In genomic region chr2:29826926-29827708, GRCm38 (mm10) we compare ENCODE assay signal across 8 mouse cellular contexts. TPM values are rescaled to one million over a fixed set of nuclear protein-coding genes. Genes with fewer than 3 reads are reported as not detected.
DNase-seq lines count a peak whose midpoint lies in the region; ATAC-seq and TF ChIP-seq lines count a peak whose summit lies in the region.

No protein-coding gene starts in this region.

- H3K4me2 ChIP-seq in forebrain, embryonic 15.5 days (replicated peaks), result peak overlapping the region; percentile 76

- TF ChIP-seq CTCF in lung, adult 2 months (IDR thresholded peaks at IDR 0.05; ENCODE audit: insufficient read depth, low read length), result no peak

- H3K27me3 ChIP-seq in forebrain, embryonic 15.5 days, result no peaks in the 10 kb centered on the region

- H3K27ac ChIP-seq in ES-E14 (ENCODE audit: insufficient read depth, low read depth, low read length, poor library complexity, severe bottlenecking), result peak overlapping the region; percentile 84
- peak overlapping the region; percentile 97 for H3K27ac ChIP-seq in forebrain, embryonic 15.5 days (replicated peaks)

- no peaks in the 10 kb centered on the region for H3K9me3 ChIP-seq in ES-E14 (ENCODE audit: control insufficient read depth, insufficient read depth, low read depth, low read length)
- H3K9me3 ChIP-seq in forebrain, embryonic 15.5 days, result no peaks in the 10 kb centered on the region

- peak overlapping the region; percentile 87 to 88 for H3K4me3 ChIP-seq in ES-E14 (ENCODE audit: insufficient read depth in 1 of 2, low read depth in 1 of 2, low read length in 2 of 2, poor library complexity in 1 of 2, severe bottlenecking in 1 of 2)
- peak overlapping the region; percentile 93 for H3K4me3 ChIP-seq in forebrain, embryonic 15.5 days
- H3K4me3 ChIP-seq in lung, adult 2 months (replicated peaks; ENCODE audit: extremely low read depth, low read depth, low read length), result peak overlapping the region; percentile 86

- H3K36me3 ChIP-seq in ES-E14 (ENCODE audit: control insufficient read depth, insufficient read depth, low read length, poor library complexity, severe bottlenecking), result no peaks in the 10 kb centered on the region; the same call in 1 of the 2 replicates
- no peaks in the 10 kb centered on the region for H3K36me3 ChIP-seq in forebrain, embryonic 15.5 days

- intact Hi-C loops in heart, postnatal 25 days (cut with DNase I), result no loop called here

- peak overlapping the region; percentile 93 for H3K9ac ChIP-seq in ES-E14 (ENCODE audit: insufficient read depth, low read depth, low read length, poor library complexity, severe bottlenecking)
- peak overlapping the region; percentile 82 for H3K9ac ChIP-seq in forebrain, embryonic 15.5 days (replicated peaks)

- under 1% methylated on average over 48 of the region's 48 CpGs for WGBS in forebrain, embryonic 15.5 days
- under 1% methylated on average over 48 of the region's 48 CpGs for WGBS in lung, adult 2 months

- DNase-seq in ES-E14 (ENCODE audit: low read depth, low spot score), result peak; percentile 97
- DNase-seq in cerebellum, adult 11-12 months, result peak; percentile 96
- DNase-seq in heart, postnatal 25 days (ENCODE audit: low spot score), result peak; percentile 93
- peak; percentile 95 to 97 for DNase-seq in layer of hippocampus, adult 18-20 months (ENCODE audit: low spot score in 2 of 2)
- peak; percentile 94 for DNase-seq in lung, adult 2 months
- DNase-seq in thymus, adult 18-20 months, result peak; percentile 88 to 91

- peak; percentile 98 for ATAC-seq in forebrain, embryonic 15.5 days (replicated peaks)
- ATAC-seq in neutrophil, adult 5-6 weeks (ENCODE audit: extremely low read depth, insufficient number of reproducible peaks, low FRiP score, poor library complexity, severe bottlenecking), result peak; percentile 95

- peak; percentile 59; the same call in 1 of the 2 replicates for TF ChIP-seq POLR2A in lung, adult 2 months (IDR thresholded peaks at IDR 0.05; ENCODE audit: borderline replicate concordance, extremely low read depth, low read depth, low read length)

- in situ Hi-C loops in ES-E14 (cut with MboI; ENCODE audit: low sequenced_read_pairs in 2 of 2, unreplicated experiment in 2 of 2), result no loop called here

- H3K4me1 ChIP-seq in ES-E14 (ENCODE audit: control insufficient read depth in 2 of 2, insufficient read depth in 2 of 2, low read length in 2 of 2, poor library complexity in 1 of 2), result peaks cover 0 to 4% of the 10 kb centered on the region in 2 experiments; a peak in 2 of 4 replicates
- H3K4me1 ChIP-seq in forebrain, embryonic 15.5 days, result peaks cover 19% of the 10 kb centered on the region
- H3K4me1 ChIP-seq in lung, adult 2 months (ENCODE audit: control insufficient read depth, insufficient read depth, low read length), result peaks cover 4% of the 10 kb centered on the region

TF ChIP-seq in ES-E14, 5 proteins besides CTCF, POLR2A, EP300 and RAD21:
- TF ChIP-seq ZC3H11A (IDR thresholded peaks at IDR 0.05; ENCODE audit: borderline replicate concordance, low read depth, low read length) (no peak), MAFK (IDR thresholded peaks at IDR 0.05; ENCODE audit: insufficient read depth, low read depth, low read length) (peak; percentile 57), ZNF384 (IDR thresholded peaks at IDR 0.05; ENCODE audit: low read depth, low read length) (peak; percentile 99)

RNA-seq across cellular contexts. Expression of gene Urm1, which starts 7.2 kb away (rescaled TPM):
- 44.3 and 50.8 TPM in 2 replicates for total RNA-seq in ES-E14 (2012; rRNA removed)
- polyA plus RNA-seq in forebrain, embryonic 15.5 days (2015; fragmentation: Nextera tagmentation; extraction: Ambion mirVana), result 19.2 and 21.2 TPM in 2 replicates
- total RNA-seq in heart, postnatal 25 days (2021), result 10 to 100 TPM; 31.8 to 32.4 TPM
- total RNA-seq in layer of hippocampus, adult 18-20 months (2021), result 10 to 100 TPM; 44.5 to 50.7 TPM
- 40.1 and 46.6 TPM in 2 replicates for polyA plus RNA-seq in lung, adult 2 months (2012; rRNA removed)
- total RNA-seq in neutrophil, adult 5-6 weeks (2017), result 11.4 and 12.0 TPM in 2 replicates

RNA-seq across cellular contexts. Expression of gene Slc27a4, which starts 24.7 kb away (rescaled TPM):
- 38.9 and 47.7 TPM in 2 replicates for total RNA-seq in ES-E14 (2012; rRNA removed)
- 30.1 and 31.8 TPM in 2 replicates for polyA plus RNA-seq in forebrain, embryonic 15.5 days (2015; fragmentation: Nextera tagmentation; extraction: Ambion mirVana)
- total RNA-seq in heart, postnatal 25 days (2021), result 10 to 100 TPM; 17.9 to 18.7 TPM
- 10 to 100 TPM; 66.1 to 66.4 TPM for total RNA-seq in layer of hippocampus, adult 18-20 months (2021)
- polyA plus RNA-seq in lung, adult 2 months (2012; rRNA removed), result 29.0 and 37.1 TPM in 2 replicates
- total RNA-seq in neutrophil, adult 5-6 weeks (2017), result 26.2 and 27.9 TPM in 2 replicates

RNA-seq across cellular contexts. Expression of gene Trub2, which starts 38.8 kb away (rescaled TPM):
- total RNA-seq in ES-E14 (2012; rRNA removed), result 78.5 and 108 TPM in 2 replicates
- polyA plus RNA-seq in forebrain, embryonic 15.5 days (2015; fragmentation: Nextera tagmentation; extraction: Ambion mirVana), result 40.6 and 41.7 TPM in 2 replicates
- total RNA-seq in heart, postnatal 25 days (2021), result 10 to 100 TPM; 30.3 to 34.1 TPM
- total RNA-seq in layer of hippocampus, adult 18-20 months (2021), result 10 to 100 TPM; 40.8 to 41.4 TPM
- 23.7 and 36.8 TPM in 2 replicates for polyA plus RNA-seq in lung, adult 2 months (2012; rRNA removed)
- total RNA-seq in neutrophil, adult 5-6 weeks (2017), result 37.3 and 37.5 TPM in 2 replicates

RNA-seq across cellular contexts. Expression of gene Coq4, which starts 39.8 kb away (rescaled TPM):
- 18.3 and 30.4 TPM in 2 replicates for total RNA-seq in ES-E14 (2012; rRNA removed)
- polyA plus RNA-seq in forebrain, embryonic 15.5 days (2015; fragmentation: Nextera tagmentation; extraction: Ambion mirVana), result 28.2 and 31.6 TPM in 2 replicates
- 10 to 100 TPM; 17.2 to 18.3 TPM for total RNA-seq in heart, postnatal 25 days (2021)
- total RNA-seq in layer of hippocampus, adult 18-20 months (2021), result 10 to 100 TPM; 22.4 to 25.2 TPM
- polyA plus RNA-seq in lung, adult 2 months (2012; rRNA removed), result 40.6 and 44.8 TPM in 2 replicates
- 5.5 and 11.9 TPM in 2 replicates for total RNA-seq in neutrophil, adult 5-6 weeks (2017)

RNA-seq across cellular contexts. Expression of gene Cercam, which starts 41.8 kb away (rescaled TPM):
- 15.8 and 24.5 TPM in 2 replicates for total RNA-seq in ES-E14 (2012; rRNA removed)
- 6.8 and 7.2 TPM in 2 replicates for polyA plus RNA-seq in forebrain, embryonic 15.5 days (2015; fragmentation: Nextera tagmentation; extraction: Ambion mirVana)
- total RNA-seq in heart, postnatal 25 days (2021), result 1 to 10 TPM; 4.6 to 5.8 TPM
- 1 to 10 TPM; 7.5 to 9.0 TPM for total RNA-seq in layer of hippocampus, adult 18-20 months (2021)
- 8.4 and 9.5 TPM in 2 replicates for polyA plus RNA-seq in lung, adult 2 months (2012; rRNA removed)
- total RNA-seq in neutrophil, adult 5-6 weeks (2017), result 0.23 and 0.25 TPM in 2 replicates

Comparison
In these comparisons a context has a peak if more than half of its experiments do, and no peak if none do; other contexts are left out.
1. Peak in every context shown above with its lines: DNase-seq, ATAC-seq, H3K4me3 ChIP-seq and H3K27ac ChIP-seq.